Comparison of ENCODE assay signal across 8 mouse cellular contexts in the genomic region with DNA sequence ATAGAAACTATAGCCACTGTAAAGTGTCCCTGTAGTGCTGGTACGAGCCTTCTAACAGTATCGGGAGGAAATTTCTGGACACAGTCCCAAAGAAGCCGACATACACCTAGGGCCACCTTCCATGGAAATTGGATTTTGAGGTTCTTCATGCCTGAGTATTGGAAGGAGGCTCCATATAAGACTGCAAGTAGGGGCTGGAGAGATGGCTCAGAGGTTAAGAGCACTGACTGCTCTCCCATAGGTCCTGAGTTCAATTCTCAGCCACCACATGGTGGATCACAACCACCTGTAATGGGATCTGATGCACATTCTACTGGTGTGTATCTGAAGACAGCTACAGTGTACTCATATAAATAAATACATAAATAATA. TPM values are rescaled to one million over a fixed set of nuclear protein-coding genes. Genes with fewer than 3 reads are reported as not detected.
DNase-seq lines count a peak whose midpoint lies in the region; ATAC-seq and TF ChIP-seq lines count a peak whose summit lies in the region.

No protein-coding gene starts in this region.

- peak overlapping the region; percentile 92 for H3K4me3 ChIP-seq in testis, adult 2 months (ENCODE audit: control insufficient read depth, low read depth, low read length)
- H3K4me3 ChIP-seq in liver, embryonic 12.5 days = peak overlapping the region; percentile 72

- no peaks in the 10 kb centered on the region for H3K27me3 ChIP-seq in testis, adult 2 months (ENCODE audit: control insufficient read depth, insufficient read depth, low read length)
- H3K27me3 ChIP-seq in liver, embryonic 12.5 days (replicated peaks) = no peaks in the 10 kb centered on the region

- whole genome bisulfite sequencing in liver, embryonic 12.5 days (ENCODE audit: insufficient replicate concordance) = 6% methylated on average over 3 of the region's 3 CpGs

- peaks cover 1% of the 10 kb centered on the region; the same call in 1 of the 2 replicates for H3K36me3 ChIP-seq in testis, adult 2 months (ENCODE audit: control insufficient read depth, insufficient read depth, low read length)
- H3K36me3 ChIP-seq in liver, embryonic 12.5 days = peaks cover 44% of the 10 kb centered on the region

- H3K4me1 ChIP-seq in testis, adult 2 months (ENCODE audit: control insufficient read depth, insufficient read depth, low read length) = peaks cover 7% of the 10 kb centered on the region
- H3K4me1 ChIP-seq in liver, embryonic 12.5 days = peaks cover 80% of the 10 kb centered on the region

- peak overlapping the region; percentile 90 for H3K27ac ChIP-seq in testis, adult 2 months (ENCODE audit: control insufficient read depth, insufficient read depth, low read depth, low read length)
- H3K27ac ChIP-seq in liver, embryonic 12.5 days = peak overlapping the region; percentile 99

- DNase-seq in gastrocnemius, postnatal 25 days = peak; percentile 6
- no peak for DNase-seq in gastrocnemius, adult 18-20 months (ENCODE audit: low spot score)
- DNase-seq in testis, postnatal 10 days (ENCODE audit: low spot score) = no peak
- DNase-seq in frontal cortex, postnatal 10 days (ENCODE audit: low spot score in 2 of 2) = no peak
- no peak for DNase-seq in Muller cell, postnatal 12 days (ENCODE audit: inconsistent ontology term)

- H3K4me2 ChIP-seq in liver, embryonic 12.5 days = peak overlapping the region; percentile 82

- TF ChIP-seq POLR2A in testis, adult 2 months (IDR thresholded peaks at IDR 0.05; ENCODE audit: control insufficient read depth, low read depth, low read length) = no peak

- H3K9ac ChIP-seq in liver, embryonic 12.5 days = peak overlapping the region; percentile 82

- H3K9me3 ChIP-seq in liver, embryonic 12.5 days (replicated peaks) = no peaks in the 10 kb centered on the region

- ATAC-seq in liver, embryonic 12.5 days = no peak
- no peak for ATAC-seq in inflammation-experienced regulatory T-cells, adult 6 months

- TF ChIP-seq CTCF in testis, adult 2 months (IDR thresholded peaks at IDR 0.05; ENCODE audit: control insufficient read depth, insufficient read depth, insufficient replicate concordance, low read depth, low read length) = no peak

RNA-seq across cellular contexts. Expression of a gene that starts 0.6 kb away (rescaled TPM):
- total RNA-seq in gastrocnemius, postnatal 25 days (2021) = 10 to 100 TPM in 1 of 2 experiments, 1 to 10 TPM in 1; 8.2 to 11.0 TPM
- total RNA-seq in gastrocnemius, adult 18-20 months (2021) = 10 to 100 TPM; 10.3 to 11.0 TPM
- 151 and 171 TPM in 2 replicates for polyA plus RNA-seq in testis, adult 2 months (2012; rRNA removed)
- 22.9 and 23.5 TPM in 2 replicates for polyA plus RNA-seq in liver, embryonic 12.5 days (2016; fragmentation: Nextera tagmentation; extraction: Ambion mirVana)
- polyA plus RNA-seq in inflammation-experienced regulatory T-cells, adult 6 months (2017; shearing (Covaris generic)) = 10 to 100 TPM; 22.7 to 26.1 (median 23.6) TPM

RNA-seq across cellular contexts. Expression of a gene that starts 30.0 kb away (rescaled TPM):
- total RNA-seq in gastrocnemius, postnatal 25 days (2021) = under 1 TPM; 0.13 to 0.70 TPM
- under 1 TPM; 0.46 to 0.50 TPM for total RNA-seq in gastrocnemius, adult 18-20 months (2021)
- polyA plus RNA-seq in testis, adult 2 months (2012; rRNA removed) = 2.5 and 3.8 TPM in 2 replicates
- 159 and 161 TPM in 2 replicates for polyA plus RNA-seq in liver, embryonic 12.5 days (2016; fragmentation: Nextera tagmentation; extraction: Ambion mirVana)
- polyA plus RNA-seq in inflammation-experienced regulatory T-cells, adult 6 months (2017; shearing (Covaris generic)) = 100 to 1,000 TPM in 2 of 3 experiments, 10 to 100 TPM in 1; 79.1 to 131 (median 126) TPM

RNA-seq across cellular contexts. Expression of a gene that starts 51.1 kb away (rescaled TPM):
- total RNA-seq in gastrocnemius, postnatal 25 days (2021) = not detected
- total RNA-seq in gastrocnemius, adult 18-20 months (2021) = not detected
- polyA plus RNA-seq in testis, adult 2 months (2012; rRNA removed) = 1.7 and 2.3 TPM in 2 replicates
- polyA plus RNA-seq in liver, embryonic 12.5 days (2016; fragmentation: Nextera tagmentation; extraction: Ambion mirVana) = not detected in 2 replicates
- polyA plus RNA-seq in inflammation-experienced regulatory T-cells, adult 6 months (2017; shearing (Covaris generic)) = not detected

RNA-seq across cellular contexts. Expression of a gene that starts 52.0 kb away (rescaled TPM):
- not detected for total RNA-seq in gastrocnemius, postnatal 25 days (2021)
- not detected for total RNA-seq in gastrocnemius, adult 18-20 months (2021)
- 1,510 and 1,812 TPM in 2 replicates for polyA plus RNA-seq in testis, adult 2 months (2012; rRNA removed)
- not detected in 2 replicates for polyA plus RNA-seq in liver, embryonic 12.5 days (2016; fragmentation: Nextera tagmentation; extraction: Ambion mirVana)
- polyA plus RNA-seq in inflammation-experienced regulatory T-cells, adult 6 months (2017; shearing (Covaris generic)) = not detected

Comparison
In these comparisons a context has a peak if more than half of its experiments do, and no peak if none do; other contexts are left out.
1. RNA of a gene that starts 30.0 kb away (polyA plus RNA-seq): 159 to 161 TPM in liver, embryonic 12.5 days and 79.1 to 131 TPM in inflammation-experienced regulatory T-cells, adult 6 months; 2.5 to 3.8 TPM in testis, adult 2 months; every median in the first group is over 10 times any median in the second.